Mouse (Mus musculus) embryonic fibroblast, embryonic 13.5 days (primary cell): ENCODE results near the gene Olfr94.

Experiments used
- CTCF ChIP-seq: IDR thresholded peaks from 2 replicates; pipeline ENCODE4 v1.5.1; 2011; ENCODE audit warnings: mild to moderate bottlenecking, control low read depth, low read length, moderate library complexity, borderline replicate concordance; ENCODE audit not compliant: insufficient read depth
- POLR2A ChIP-seq: IDR thresholded peaks from 2 replicates; pipeline ENCODE4 v1.6.1; 2011; ENCODE audit warnings: low read depth, mild to moderate bottlenecking, control low read depth, low read length, moderate library complexity

DNA sequence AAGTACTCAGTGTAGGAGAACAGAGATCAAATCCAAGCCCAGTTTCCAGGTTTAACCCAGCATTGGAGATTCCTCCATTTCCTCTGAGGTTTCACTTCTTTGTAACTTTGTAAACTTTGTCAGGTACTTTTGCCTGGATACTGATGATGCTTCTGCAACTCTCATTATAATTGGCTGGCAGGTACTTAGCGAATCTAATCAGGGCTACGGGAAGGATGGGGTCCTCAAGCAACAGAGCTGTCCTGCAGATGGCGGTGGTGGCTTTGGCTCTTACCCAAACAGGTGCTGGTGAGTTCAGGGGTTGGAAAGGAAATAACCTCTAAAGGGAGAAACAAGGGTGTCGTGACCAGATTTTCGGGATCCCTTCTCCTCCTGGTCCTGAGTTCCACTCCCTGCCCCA is 45.9 kb upstream of the Olfr94 start:
- TF ChIP-seq CTCF (no peak), POLR2A (no peak)
